Mouse (Mus musculus) retina, adult 2 months (tissue): ENCODE measurements around the gene Dlg4.
A peak's percentile ranks its signal among the peaks of the same experiment; 100 is the strongest.
"Not testable (repeated sequence)": the region's sequence is repeated elsewhere in the genome, so short reads cannot be mapped to it uniquely, and the experiment has no call there.

ENCODE experiments used
- DNase-seq: peaks from one replicate; pipeline ENCODE4 v3.0.0-alpha.2; 2012; ENCODE audit warnings: low read depth, low spot score

Gene Dlg4

DNA sequence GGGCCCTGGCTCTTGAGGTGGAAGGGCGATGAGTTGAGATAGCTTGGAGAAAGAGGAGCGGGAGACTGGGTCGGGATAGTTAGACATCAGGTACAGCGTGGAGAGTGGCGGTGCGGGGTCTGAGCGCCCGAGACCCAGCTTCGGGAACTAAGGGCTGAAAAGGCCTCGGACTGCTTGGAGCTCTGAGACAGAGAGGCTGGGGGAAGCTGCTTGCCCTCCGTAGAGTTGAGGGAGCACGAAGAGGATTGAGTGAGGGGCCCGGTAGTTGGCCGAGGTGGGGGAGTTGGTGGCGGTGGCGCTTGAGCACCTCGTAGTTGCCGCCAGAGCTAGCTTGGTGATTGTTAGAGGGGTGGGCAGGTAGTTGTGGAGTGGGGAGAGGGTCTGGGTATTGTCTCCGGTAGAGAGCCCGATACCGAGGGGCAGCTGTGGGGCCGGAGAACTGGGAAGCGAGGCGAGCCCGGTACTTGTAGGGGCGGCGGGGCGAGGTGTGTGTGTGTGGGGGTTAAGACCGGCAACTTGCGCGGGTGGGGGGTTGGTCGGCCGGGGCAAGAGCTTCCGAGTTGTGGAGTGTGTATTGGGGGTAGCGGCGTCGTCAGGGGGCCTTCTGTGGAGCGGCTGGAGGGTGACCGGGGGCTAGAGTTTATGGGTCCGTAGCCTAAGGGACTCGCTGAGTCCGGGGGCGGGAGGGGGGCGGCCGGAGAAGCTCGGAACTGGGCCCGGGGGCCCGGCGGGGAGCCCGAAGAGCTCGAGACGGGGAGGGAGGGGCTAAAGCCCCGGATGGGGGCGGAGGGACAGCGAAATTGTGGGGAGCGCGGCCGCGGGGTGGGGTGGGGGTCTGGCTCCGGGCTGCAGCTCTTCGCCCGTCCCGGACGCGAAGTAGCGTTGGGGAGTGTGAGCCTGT, 20.3 kb upstream of the Dlg4 start:
- no peak for DNase-seq

DNA sequence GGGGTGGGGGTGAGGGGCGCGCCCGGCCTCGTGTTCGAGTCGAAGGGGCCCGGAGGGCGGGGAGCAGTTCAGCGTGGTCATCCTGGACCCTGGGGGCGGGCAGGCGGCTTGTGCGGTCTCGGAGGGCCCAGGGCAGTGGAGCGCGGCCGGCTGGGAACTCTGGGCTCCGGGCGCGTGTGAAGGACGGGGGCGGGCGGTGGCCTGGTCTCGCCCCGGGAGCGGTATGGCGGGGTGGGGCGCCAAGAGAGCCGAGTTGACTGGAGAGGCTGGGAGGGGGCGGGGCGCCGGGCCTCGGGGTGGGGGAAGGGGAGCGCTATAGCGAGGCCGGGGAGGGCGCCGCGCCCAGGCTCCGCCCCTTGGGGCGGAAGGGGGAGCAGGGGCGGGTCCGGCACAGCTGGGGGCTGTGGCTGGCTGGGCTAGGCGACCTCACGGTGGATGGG, 19.7 kb upstream of the Dlg4 start:
- no peak for DNase-seq

DNA sequence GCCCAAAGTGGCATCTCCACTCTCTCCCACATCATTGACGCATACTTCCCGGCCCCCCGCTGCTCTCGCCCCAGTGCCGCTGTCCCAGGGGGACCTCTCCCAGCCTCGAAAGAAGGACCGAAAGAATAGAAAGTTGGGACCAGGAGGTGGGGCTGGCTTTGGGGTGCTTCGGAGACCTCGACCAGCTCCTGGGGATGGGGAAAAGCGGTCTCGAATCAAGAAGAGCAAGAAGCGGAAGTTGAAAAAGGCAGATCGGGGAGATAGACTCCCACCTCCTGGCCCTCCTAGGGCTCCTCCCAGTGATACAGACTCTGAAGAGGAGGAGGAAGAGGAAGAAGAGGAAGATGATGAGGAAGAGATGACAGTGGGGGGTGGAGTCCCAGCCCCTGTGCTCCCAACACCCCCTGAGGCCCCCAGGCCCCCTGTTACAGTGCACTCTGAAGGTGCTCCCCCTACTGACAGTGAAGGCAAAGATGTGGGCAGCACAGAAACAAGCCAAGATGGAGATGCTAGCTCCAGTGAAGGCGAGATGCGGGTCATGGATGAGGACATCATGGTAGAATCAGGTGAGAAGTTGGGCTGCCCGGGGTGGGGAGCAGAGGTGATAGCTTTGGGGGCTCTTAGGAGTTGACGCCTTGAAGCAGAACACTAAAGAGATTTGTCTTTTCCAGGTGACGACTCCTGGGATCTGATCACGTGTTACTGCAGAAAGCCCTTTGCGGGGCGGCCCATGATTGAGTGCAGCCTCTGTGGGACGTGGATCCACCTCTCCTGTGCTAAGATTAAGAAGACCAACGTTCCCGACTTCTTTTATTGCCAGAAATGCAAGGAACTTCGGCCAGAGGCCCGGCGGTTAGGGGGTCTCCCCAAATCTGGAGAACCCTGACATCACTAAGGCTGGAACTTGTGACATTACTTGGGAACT, 17.9 kb upstream of the Dlg4 start:
- DNase-seq, result no peak

DNA sequence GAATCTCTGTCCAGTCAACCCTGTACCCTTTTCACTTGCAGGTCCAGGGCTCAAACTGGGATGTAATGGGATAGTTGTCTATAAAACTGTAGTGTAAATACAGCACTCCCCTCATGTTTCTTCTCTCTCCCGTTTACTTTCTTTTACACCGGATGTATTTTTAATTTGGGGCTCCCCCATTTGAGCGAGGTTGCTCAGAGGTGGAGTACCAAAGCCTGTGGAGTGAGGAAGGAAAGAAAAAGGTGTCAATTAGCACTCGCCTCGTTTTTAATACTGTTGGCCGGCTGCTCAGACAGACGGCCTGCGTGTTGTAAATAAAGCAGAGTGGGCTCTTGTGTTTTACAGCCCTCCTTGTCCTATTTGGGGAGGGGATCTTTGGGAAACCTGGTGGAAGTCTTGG, 17.1 kb upstream of the Dlg4 start:
- DNase-seq, result no peak

DNA sequence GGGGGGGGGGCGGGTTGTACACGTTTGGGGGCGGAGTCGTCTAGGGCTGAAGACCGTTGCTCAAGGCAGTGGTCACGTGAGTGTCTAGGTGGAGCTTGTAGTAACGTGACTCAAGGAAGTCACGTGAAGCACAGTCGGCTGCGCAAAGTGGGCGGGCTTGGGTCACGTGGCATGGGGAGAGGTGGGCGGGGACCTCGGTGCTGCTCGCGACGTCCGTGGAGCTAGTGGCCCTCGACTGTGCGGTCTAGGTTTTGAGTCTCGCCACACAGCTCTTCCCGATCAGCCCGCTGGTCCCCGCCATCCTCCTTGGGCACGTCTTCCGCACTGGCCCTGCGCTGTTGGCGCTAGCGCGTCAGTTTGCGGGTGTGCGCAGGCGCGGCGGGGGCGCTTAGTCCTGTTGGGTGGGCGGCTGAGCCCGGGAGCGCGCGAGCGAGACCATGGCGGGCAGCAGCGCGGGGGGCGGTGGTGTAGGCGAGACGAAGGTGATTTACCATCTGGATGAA, 16.3 kb upstream of the Dlg4 start, which contains the start of gene Dvl2:
TSS of gene Dvl2 (plus strand) at position 200 of the 503 bp plus-strand sequence.
- DNase-seq, result peak; percentile 88

DNA sequence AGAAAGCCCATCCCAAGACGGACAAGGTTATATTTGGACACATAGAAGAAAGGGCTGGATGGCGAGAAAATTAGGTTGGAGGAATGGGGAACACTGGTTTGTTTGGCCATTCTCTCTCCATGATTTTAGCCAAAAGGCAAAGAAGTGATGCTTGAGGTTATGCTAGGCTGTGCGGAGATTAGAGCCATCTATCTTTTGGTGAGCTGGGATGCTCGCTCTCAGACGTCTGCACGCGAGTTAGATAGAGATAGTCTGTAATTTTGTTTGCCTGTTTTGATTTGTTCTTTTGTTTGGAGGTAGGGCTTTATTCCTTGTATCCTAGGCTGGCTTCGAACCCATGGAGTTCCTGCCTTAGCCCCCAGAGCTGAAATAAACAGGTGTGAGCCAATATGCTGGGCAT, 15.6 kb upstream of the Dlg4 start:
- no peak for DNase-seq

DNA sequence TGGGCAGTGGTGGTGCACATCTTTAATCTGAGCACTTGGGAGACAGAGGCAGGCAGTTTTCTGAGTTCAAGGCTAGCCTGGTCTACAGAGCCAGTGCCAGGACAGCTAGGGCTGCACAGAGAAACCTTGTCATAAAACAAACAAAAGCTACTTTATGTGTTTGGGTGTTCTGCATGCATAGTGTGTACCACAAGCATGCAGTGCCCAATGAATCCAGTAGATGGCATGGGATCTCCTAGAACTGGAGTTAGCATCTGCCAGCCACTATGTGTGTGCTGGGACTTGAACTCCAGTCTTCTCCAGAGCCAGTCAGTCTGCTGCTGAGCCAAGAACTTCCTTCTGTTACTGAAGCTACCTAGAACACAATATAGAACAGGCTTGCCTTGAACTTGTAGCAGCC, 14.9 kb upstream of the Dlg4 start:
- no peak for DNase-seq

DNA sequence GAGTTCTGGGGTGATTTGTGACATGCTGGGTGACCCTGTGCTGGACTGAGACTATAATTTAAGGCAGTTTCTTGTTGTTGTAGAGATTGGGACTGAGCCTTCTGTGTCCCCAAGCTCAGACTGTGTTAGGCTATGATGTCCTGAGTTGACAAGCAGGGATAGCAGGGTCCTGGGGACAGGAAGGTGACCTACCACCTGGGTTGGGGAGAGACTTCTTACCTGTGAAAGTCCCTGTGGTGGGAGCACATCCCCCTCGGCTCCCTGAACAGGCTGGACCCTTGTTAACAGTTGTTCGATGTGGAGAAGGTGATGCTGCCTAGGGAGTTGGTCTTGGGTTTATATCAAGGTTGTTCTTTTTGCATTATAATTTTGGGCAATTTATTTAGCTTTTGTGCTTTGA, 14.3 kb upstream of the Dlg4 start:
- no peak for DNase-seq

DNA sequence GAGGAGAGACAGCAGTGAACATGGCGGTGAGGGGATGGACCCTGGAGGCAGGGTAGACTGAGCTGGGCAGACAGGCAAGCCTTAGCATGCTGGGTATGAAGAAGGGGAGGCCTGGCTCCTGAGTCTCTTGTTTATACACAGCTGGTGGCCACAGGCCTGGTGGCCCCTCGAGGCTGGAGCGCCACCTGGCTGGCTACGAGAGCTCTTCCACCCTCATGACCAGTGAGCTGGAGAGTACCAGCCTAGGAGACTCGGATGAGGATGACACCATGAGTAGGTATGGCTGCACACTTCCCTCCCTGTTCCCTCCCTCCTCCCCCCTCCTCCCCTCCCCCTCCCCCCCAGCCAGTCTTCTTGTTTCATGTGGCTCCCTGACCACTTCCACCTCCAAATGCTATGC, 11.2 kb upstream of the Dlg4 start:
- no peak for DNase-seq

DNA sequence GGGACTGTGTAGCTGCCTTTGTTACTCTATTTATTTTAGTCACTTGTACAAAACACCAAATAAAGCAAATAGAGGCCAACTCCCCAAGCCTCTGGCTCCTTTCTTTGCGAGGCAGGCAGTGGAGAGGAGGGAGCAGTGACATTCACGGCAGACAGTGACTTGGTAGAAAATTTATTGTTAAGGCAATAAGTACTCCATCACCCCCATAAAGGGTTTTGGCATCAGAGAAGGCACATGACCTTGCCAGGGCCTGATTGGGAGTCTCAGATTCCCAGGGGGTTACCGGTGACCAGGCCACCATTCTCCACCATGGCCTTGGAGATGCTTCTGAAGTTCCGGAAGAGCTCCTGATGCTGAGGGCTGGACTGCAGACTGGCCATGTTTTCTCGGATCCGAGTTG, 6.7 kb upstream of the Dlg4 start:
- DNase-seq, result no peak

DNA sequence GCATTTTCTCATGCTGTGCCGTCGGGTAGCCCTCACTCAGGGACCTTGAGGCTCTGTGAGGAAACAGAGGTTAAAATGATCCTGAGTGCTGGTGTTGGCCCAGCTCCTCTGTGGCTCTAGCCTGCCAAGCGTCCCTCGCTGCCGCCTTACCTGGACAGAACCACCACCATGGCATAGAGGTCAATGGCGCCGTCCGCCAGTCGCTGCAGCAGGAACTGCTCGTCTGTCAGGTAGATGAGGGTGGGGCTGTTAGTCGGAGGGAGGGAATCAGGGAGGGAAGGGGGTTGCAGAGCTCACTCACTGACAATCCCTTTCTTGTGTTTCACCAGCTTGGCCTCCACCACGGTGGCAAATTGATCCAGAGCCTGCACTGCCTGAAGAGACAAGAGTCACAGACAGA, 6.2 kb upstream of the Dlg4 start:
- no peak for DNase-seq

DNA sequence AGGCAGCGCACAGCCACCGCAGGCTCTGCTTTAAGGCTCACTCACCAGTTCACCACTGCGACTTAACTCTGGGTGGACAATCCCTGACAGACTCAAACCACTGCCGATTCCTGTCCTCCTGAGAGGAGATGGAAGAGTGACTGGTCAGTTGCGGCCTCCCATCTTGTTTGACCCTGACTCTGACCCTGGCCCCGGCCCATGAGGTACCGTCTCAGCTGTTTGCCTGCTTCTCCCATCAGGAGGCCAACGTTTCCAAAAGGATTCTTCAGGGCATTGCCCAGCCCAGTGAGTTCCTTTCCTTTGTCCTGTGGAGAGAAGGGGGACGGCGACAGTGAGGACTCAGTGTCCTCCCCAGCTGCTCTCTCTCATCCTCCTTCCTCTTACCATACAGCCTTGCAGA, 5.8 kb upstream of the Dlg4 start:
- no peak for DNase-seq

DNA sequence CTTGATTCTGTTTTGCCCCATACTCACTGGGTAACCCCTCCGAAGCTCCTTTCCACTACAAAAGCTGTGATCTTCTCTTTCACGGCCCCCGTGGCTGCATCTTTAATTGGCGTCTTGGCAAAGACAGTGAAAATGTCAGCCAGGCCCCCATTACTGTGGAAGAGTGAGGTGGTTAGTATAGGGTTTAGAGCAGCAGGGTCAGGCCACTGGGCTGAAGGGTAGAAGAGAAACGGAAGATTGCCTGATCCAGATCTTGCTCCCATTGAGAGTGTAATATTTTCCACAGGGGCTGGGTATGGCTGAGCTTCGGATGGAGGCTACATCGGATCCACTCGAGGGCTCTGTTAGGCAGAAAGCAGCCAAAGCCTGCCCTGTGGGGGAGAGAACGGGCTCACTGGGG, 3.8 kb upstream of the Dlg4 start:
- DNase-seq, result no peak

DNA sequence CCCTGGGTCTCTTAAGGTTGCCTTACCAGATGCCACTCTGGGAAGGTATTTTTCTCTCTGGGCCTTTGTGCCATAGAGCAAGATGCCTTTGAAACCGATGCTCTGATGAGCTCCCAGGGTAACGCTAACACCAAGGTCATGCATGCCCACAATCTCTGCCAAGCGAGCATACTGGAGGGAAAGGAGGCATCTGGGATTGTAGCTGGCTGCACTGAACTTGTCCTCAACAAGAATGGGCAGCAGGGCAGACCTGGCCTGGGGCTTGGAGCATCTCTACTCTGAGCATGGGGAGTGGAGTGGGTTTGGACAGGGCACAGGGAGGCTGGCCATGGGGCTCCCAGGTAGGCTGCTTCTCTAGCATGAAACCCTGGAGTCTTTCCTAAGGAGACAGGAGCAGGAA, 3.3 kb upstream of the Dlg4 start:
- no peak for DNase-seq

DNA sequence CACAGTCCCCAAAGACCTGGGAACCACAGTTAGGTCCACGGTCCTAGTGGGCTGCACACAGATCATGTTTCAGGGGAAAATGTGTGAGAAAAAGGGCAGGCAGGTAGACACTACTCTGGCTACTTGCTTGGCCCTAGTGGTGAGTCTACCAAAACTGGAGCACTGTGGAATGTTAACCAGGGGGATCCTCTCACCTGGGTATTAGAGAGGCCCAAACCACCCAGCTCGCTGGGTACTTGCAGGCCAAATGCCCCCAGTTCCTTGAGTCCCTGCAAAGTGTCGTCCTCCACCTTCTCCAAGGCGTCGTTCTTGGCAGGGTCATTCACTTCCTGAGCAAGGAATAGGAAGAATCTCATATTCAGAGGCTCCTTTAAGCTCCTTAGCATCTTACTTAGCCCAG, 2.7 kb upstream of the Dlg4 start:
- no peak for DNase-seq

DNA sequence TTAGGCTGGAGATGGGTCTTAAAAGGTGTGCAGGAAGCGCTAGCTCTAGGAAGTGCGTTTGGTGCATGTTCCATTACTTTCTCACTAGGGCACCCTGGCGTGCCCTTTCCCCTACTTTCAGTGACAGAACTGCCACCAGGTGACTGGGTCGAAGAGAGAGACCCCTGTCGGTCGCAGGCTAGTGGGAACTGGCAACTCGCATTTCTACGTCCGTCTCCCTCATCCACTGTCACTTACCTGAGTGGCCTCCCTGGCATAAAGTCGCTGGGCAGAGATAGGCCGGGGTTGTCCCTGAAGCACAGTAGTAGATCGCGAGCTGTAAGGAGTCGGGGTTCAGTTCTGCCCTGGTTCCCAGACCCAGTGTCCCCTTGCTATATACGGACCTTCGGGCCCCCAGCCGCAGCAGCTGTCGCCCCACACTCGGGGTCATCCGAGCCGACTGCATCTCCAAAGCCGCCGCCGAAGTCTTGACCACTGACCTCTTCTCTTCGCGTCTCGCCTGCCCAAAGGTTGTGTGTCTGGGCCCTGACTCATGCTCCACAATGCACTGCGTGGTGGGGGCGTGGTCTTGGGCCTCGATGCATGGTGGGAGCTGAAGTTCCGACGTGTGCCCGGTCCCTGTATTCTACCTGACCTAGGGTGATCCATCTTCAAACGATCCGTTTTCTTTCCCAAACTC, 1.7 kb upstream of the Dlg4 start, which contains the start of gene Acadvl:
TSS of gene Acadvl (minus strand) at position 532 of the 679 bp plus-strand sequence.
- DNase-seq, result peak; percentile 73

DNA sequence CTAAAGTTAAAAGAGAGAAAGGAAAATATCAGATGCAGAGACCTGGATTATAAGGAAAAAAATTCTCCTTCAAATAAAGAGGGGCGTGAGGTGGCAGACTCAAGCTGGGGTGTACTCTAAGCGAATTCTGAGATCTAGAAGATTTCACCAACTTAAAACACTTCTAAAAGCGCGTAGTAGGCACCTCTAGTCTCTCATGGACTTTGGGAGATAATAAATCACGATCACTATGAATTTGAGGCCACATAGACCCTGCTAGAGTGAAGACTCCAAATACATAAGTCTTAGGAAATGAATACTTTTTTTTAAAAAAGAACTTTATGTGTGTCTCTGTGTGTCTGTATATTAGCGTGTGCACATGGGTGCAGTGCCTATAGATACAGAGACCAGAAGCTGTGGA, 1.1 kb upstream of the Dlg4 start:
- no peak for DNase-seq

DNA sequence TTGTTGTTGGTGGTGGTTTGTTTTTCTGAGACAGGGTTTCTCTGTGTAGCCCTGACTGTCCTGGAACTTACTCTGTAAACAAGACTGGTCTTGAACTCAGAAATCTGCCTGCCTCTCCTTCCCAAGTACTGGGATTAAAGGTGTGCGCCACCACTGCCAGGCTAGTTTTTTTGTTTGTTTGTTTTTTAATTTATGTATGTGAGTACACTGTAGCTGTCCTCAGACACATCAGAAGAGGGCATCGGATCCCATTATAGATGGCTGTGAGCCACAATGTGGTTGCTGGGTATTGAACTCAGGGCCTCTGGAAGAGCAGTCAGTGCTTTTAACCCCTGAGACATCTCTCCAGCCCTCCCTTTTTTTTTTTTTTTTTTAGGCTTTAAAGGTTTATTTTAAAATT, 565 bp upstream of the Dlg4 start:
- DNase-seq, result not testable (repeated sequence)

DNA sequence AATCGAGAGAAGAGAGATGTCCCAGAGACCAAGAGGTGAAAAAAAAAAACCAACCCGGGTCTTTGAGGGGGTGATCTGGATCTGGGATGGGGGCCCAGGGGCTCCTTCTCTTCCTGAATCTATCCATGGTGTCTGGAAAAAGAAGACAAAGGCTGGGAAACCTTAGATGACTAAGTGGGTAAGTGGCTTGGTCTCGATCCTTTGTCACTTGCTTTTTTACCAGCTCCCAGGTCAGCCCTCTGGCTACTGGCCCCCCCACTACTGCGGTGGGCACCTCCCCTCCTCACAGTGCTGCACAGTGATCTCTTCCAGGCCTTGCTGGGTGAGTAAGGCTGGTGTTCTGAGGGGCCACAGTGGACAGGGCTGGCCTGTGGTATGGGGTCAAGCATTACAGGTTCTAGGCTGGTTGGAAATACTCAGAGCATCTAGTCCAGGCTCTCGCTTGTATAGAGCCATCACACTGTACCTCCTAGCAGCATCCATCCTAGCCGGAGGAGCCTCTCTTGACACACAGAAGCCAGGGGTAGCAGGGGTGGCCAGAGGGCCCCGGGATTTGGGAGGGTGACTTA, 541 bp downstream of the Dlg4 start:
- DNase-seq, result no peak

DNA sequence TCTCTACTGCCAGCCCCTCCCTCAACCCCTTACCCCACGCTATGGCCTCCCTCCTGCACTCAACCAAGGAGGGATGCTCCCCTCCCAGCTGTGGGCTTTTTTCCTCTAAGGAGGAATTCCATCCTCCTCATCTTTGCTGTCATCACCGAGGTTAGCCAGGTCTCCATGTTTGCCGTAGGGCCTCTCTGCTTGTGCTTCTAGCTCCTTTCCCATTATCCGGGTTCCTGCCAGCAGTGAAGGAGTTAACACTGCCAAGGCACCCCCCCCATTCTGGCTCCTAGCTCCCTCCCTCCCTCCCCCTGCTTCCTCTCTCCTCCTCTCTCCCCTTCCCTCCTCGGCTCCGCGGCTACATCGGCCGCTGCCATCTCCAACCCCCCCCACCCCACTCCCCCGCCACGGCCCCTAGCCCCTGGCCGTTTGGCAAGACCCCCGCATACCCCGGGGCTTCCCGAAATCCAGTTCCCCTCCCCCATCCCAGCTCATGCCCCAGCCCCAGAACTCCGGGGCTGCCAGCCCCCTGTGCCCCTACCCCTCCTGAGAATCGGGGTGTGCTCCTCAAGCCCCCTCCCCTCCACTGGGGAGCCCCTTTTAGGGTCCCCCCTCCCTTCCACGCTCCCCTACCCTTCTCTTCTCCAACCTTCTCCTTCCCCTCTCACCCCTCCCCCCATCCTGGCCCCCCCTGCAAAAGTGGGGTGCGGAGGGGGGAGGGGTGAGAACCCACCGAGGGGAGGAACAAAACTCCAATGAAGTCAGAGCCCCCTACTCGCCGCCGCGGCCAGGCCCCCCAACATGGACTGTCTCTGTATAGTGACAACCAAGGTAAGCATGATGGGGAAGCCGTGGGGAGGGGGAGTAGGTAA, 1.6 kb downstream of the Dlg4 start:
- no peak for DNase-seq
